In genomic region chr19:21273440-21273839, GRCm38 (mm10) we compare ENCODE assay signal across 8 mouse cellular contexts. TPM values are rescaled to one million over a fixed set of nuclear protein-coding genes. Genes with fewer than 3 reads are reported as not detected.
DNase-seq lines count a peak whose midpoint lies in the region; ATAC-seq and TF ChIP-seq lines count a peak whose summit lies in the region.

No protein-coding gene starts in this region.

- H3K4me2 ChIP-seq in hindbrain, embryonic 11.5 days (replicated peaks; ENCODE audit: low read depth, low read length), result peak overlapping the region; percentile 76
- H3K4me2 ChIP-seq in midbrain, embryonic 13.5 days (replicated peaks), result peak overlapping the region; percentile 81

- WGBS in lung, adult 2 months, result 0% methylated on average over 4 of the region's 4 CpGs
- WGBS in hindbrain, embryonic 11.5 days, result under 1% methylated on average over 4 of the region's 4 CpGs
- under 1% methylated on average over 4 of the region's 4 CpGs for WGBS in midbrain, embryonic 13.5 days

- H3K27me3 ChIP-seq in hindbrain, embryonic 11.5 days (ENCODE audit: control insufficient read depth, insufficient read depth, low read length), result no peaks in the 10 kb centered on the region
- no peaks in the 10 kb centered on the region for H3K27me3 ChIP-seq in midbrain, embryonic 13.5 days

- DNase-seq in lung, adult 2 months, result no peak
- DNase-seq in lung, postnatal 4 days, result no peak
- DNase-seq in hindbrain, embryonic 11.5 days (ENCODE audit: low spot score), result peak; percentile 34
- DNase-seq in gastrocnemius, postnatal 25 days, result no peak
- DNase-seq in cerebellum, adult 8-10 months, result no peak
- DNase-seq in frontal cortex, postnatal 25 days (ENCODE audit: low spot score in 2 of 2), result no peak

- peaks cover 2% of the 10 kb centered on the region; the same call in 1 of the 2 replicates for H3K4me1 ChIP-seq in lung, adult 2 months (ENCODE audit: control insufficient read depth, insufficient read depth, low read length)
- peaks cover 10% of the 10 kb centered on the region for H3K4me1 ChIP-seq in brown adipose tissue, adult 24 weeks (ENCODE audit: control insufficient read depth, insufficient read depth, insufficient read length, low read length)
- no peaks in the 10 kb centered on the region for H3K4me1 ChIP-seq in hindbrain, embryonic 11.5 days (replicated peaks; ENCODE audit: control insufficient read depth, insufficient read depth, low read length)
- H3K4me1 ChIP-seq in midbrain, embryonic 13.5 days (replicated peaks), result peaks cover 36% of the 10 kb centered on the region

- no peak for TF ChIP-seq CTCF in lung, adult 2 months (IDR thresholded peaks at IDR 0.05; ENCODE audit: insufficient read depth, low read length)

- no peak for ATAC-seq in hindbrain, embryonic 11.5 days (ENCODE audit: low FRiP score)
- ATAC-seq in midbrain, embryonic 13.5 days, result no peak

- H3K9me3 ChIP-seq in hindbrain, embryonic 11.5 days (ENCODE audit: control insufficient read depth, low read length), result no peaks in the 10 kb centered on the region
- H3K9me3 ChIP-seq in midbrain, embryonic 13.5 days, result no peaks in the 10 kb centered on the region

- H3K27ac ChIP-seq in brown adipose tissue, adult 24 weeks (replicated peaks; ENCODE audit: low read depth, low read length), result peak overlapping the region; percentile 88
- no peak overlapping the region for H3K27ac ChIP-seq in hindbrain, embryonic 11.5 days (ENCODE audit: low read depth, low read length)
- no peak overlapping the region for H3K27ac ChIP-seq in midbrain, embryonic 13.5 days

- peaks cover 10% of the 10 kb centered on the region; the same call in 1 of the 2 replicates for H3K36me3 ChIP-seq in hindbrain, embryonic 11.5 days (ENCODE audit: control insufficient read depth, insufficient read depth, low read length)
- H3K36me3 ChIP-seq in midbrain, embryonic 13.5 days, result peaks cover 15% of the 10 kb centered on the region

- peak overlapping the region; percentile 55 for H3K9ac ChIP-seq in hindbrain, embryonic 11.5 days (ENCODE audit: low read depth, low read length)
- peak overlapping the region; percentile 65 for H3K9ac ChIP-seq in midbrain, embryonic 13.5 days (replicated peaks)

- H3K4me3 ChIP-seq in lung, adult 2 months (replicated peaks; ENCODE audit: extremely low read depth, low read depth, low read length), result peak overlapping the region; percentile 91
- peak overlapping the region; percentile 72 for H3K4me3 ChIP-seq in brown adipose tissue, adult 24 weeks (ENCODE audit: insufficient read depth, low read depth, low read length)
- H3K4me3 ChIP-seq in hindbrain, embryonic 11.5 days (ENCODE audit: low read depth, low read length), result peak overlapping the region; percentile 92
- peak overlapping the region; percentile 81 for H3K4me3 ChIP-seq in midbrain, embryonic 13.5 days (replicated peaks)

- TF ChIP-seq POLR2A in lung, adult 2 months (IDR thresholded peaks at IDR 0.05; ENCODE audit: borderline replicate concordance, extremely low read depth, low read depth, low read length), result no peak

RNA-seq across cellular contexts. Expression of gene Zfand5, which starts 1.4 kb away (rescaled TPM):
- 15.6 and 20.0 TPM in 2 replicates for polyA plus RNA-seq in lung, adult 2 months (2012; rRNA removed)
- 76.9 and 88.6 TPM in 2 replicates for polyA plus RNA-seq in brown adipose tissue, adult 24 weeks (2012; ENCODE audit: insufficient read depth, insufficient read length, missing spikeins)
- polyA plus RNA-seq in hindbrain, embryonic 11.5 days (2014; fragmentation: Nextera tagmentation; extraction: Ambion mirVana), result 170 and 197 TPM in 2 replicates
- 161 TPM in 2 replicates for polyA plus RNA-seq in midbrain, embryonic 13.5 days (2015; fragmentation: Nextera tagmentation; extraction: Ambion mirVana)
- 100 to 1,000 TPM; 193 to 218 TPM for total RNA-seq in gastrocnemius, postnatal 25 days (2021)
